ENCODE assay signal across 26 mouse cellular contexts in genomic region chr12:104279056-104279435, GRCm38 (mm10). TPM values are rescaled to one million over a fixed set of nuclear protein-coding genes. Genes with fewer than 3 reads are reported as not detected.
DNase-seq lines count a peak whose midpoint lies in the region; ATAC-seq and TF ChIP-seq lines count a peak whose summit lies in the region.
"Had no signal": no experiment of that assay in that cellular context is flagged by ENCODE, and none has a peak within 500 bp of the region (broad histone marks: within the 10 kb centered on the region; RNA-seq: fewer than 3 reads in every experiment).

No protein-coding gene starts in this region.

- no peak overlapping the region for H3K4me3 ChIP-seq in limb, embryonic 12.5 days (replicated peaks)
- no peak overlapping the region for H3K4me3 ChIP-seq in limb, embryonic 10.5 days
- H3K4me3 ChIP-seq in forebrain, embryonic 10.5 days = no peak overlapping the region
- no peak overlapping the region for H3K4me3 ChIP-seq in forebrain, postnatal 0 days (ENCODE audit: low read depth, low read length)
- H3K4me3 ChIP-seq in left cerebral cortex, adult 2 months = no peak overlapping the region
- no peak overlapping the region for H3K4me3 ChIP-seq in liver, postnatal 0 days (ENCODE audit: low read depth, low read length)
- H3K4me3 ChIP-seq: gastrocnemius, adult 2 months; liver, embryonic 15.5 days; neural tube, embryonic 13.5 days had no signal

- no peak overlapping the region for H3K4me2 ChIP-seq in limb, embryonic 12.5 days
- 0 out of 2 replicates have a peak overlapping the region, but pooled peaks have one; percentile 24 for H3K4me2 ChIP-seq in forebrain, postnatal 0 days (ENCODE audit: low read depth)
- no peak overlapping the region for H3K4me2 ChIP-seq in liver, postnatal 0 days (ENCODE audit: low read depth, low read length)
- H3K4me2 ChIP-seq: liver, embryonic 15.5 days; neural tube, embryonic 13.5 days had no signal

- H3K27me3 ChIP-seq in limb, embryonic 12.5 days = no peaks in the 10 kb centered on the region
- no peaks in the 10 kb centered on the region for H3K27me3 ChIP-seq in limb, embryonic 10.5 days (ENCODE audit: low read depth, poor library complexity, severe bottlenecking)
- no peaks in the 10 kb centered on the region for H3K27me3 ChIP-seq in forebrain, embryonic 10.5 days (ENCODE audit: poor library complexity, severe bottlenecking)
- no peaks in the 10 kb centered on the region for H3K27me3 ChIP-seq in forebrain, postnatal 0 days (ENCODE audit: insufficient read depth, low read length)
- no peaks in the 10 kb centered on the region for H3K27me3 ChIP-seq in liver, postnatal 0 days (ENCODE audit: insufficient read depth, low read length)
- H3K27me3 ChIP-seq: liver, embryonic 15.5 days; neural tube, embryonic 13.5 days had no signal

- H3K9ac ChIP-seq in limb, embryonic 12.5 days (replicated peaks) = no peak overlapping the region
- no peak overlapping the region for H3K9ac ChIP-seq in forebrain, postnatal 0 days
- no peak overlapping the region for H3K9ac ChIP-seq in liver, postnatal 0 days (replicated peaks)
- H3K9ac ChIP-seq: liver, embryonic 15.5 days; neural tube, embryonic 13.5 days had no signal

- DNase-seq in limb, embryonic 10.5 days (ENCODE audit: low spot score) = no peak
- DNase-seq in embryo, embryonic 10.5 days (ENCODE audit: low spot score) = peak; percentile 36
- no peak for DNase-seq in forebrain, embryonic 10.5 days (ENCODE audit: extremely low spot score, low spot score)
- DNase-seq in forebrain, postnatal 0 days = no peak
- DNase-seq in left cerebral cortex, adult 2 months (ENCODE audit: extremely low spot score in 1 of 2, low spot score in 2 of 2) = no peak
- no peak for DNase-seq in heart, adult 11 months
- DNase-seq in liver, postnatal 0 days = no peak
- DNase-seq: cerebellum, adult 8-10 months; gastrocnemius, adult 2 months; heart, adult 18-20 months; heart, postnatal 36 days; kidney, adult 18-20 months; left cerebral cortex, postnatal 4 days; lung, postnatal 10 days; spleen, adult 18-20 months; thymus, postnatal 36 days had no signal

- no peaks in the 10 kb centered on the region for H3K9me3 ChIP-seq in limb, embryonic 12.5 days
- no peaks in the 10 kb centered on the region for H3K9me3 ChIP-seq in limb, embryonic 10.5 days (replicated peaks)
- peaks cover 7% of the 10 kb centered on the region for H3K9me3 ChIP-seq in forebrain, embryonic 10.5 days
- no peaks in the 10 kb centered on the region for H3K9me3 ChIP-seq in forebrain, postnatal 0 days (ENCODE audit: low read length)
- H3K9me3 ChIP-seq in liver, postnatal 0 days (ENCODE audit: low read length) = no peaks in the 10 kb centered on the region; the same call in 1 of the 2 replicates
- H3K9me3 ChIP-seq: liver, embryonic 15.5 days; neural tube, embryonic 13.5 days had no signal

- peak; percentile 56; the same call in 1 of the 2 replicates for ATAC-seq in limb, embryonic 12.5 days (ENCODE audit: insufficient number of reproducible peaks, insufficient read depth, low FRiP score, low TSS enrichment, low read depth)
- no peak for ATAC-seq in forebrain, postnatal 0 days
- ATAC-seq in liver, postnatal 0 days = no peak

- peaks cover 15% of the 10 kb centered on the region for H3K4me1 ChIP-seq in limb, embryonic 12.5 days (replicated peaks)
- peaks cover 11% of the 10 kb centered on the region for H3K4me1 ChIP-seq in limb, embryonic 10.5 days
- peaks cover 20% of the 10 kb centered on the region for H3K4me1 ChIP-seq in forebrain, embryonic 10.5 days
- no peaks in the 10 kb centered on the region for H3K4me1 ChIP-seq in forebrain, postnatal 0 days (ENCODE audit: insufficient read depth)
- H3K4me1 ChIP-seq in liver, postnatal 0 days (ENCODE audit: insufficient read depth) = no peaks in the 10 kb centered on the region
- H3K4me1 ChIP-seq: liver, embryonic 15.5 days had no signal

- no peak for TF ChIP-seq EP300 in liver, postnatal 0 days (IDR thresholded peaks at IDR 0.05; ENCODE audit: low read depth)

- 1% methylated on average over 3 of the region's 3 CpGs for WGBS in limb, embryonic 12.5 days
- 5% methylated on average over 3 of the region's 3 CpGs for WGBS in limb, embryonic 10.5 days
- 16% methylated on average over 3 of the region's 3 CpGs for WGBS in forebrain, embryonic 10.5 days
- 10% methylated on average over 3 of the region's 3 CpGs for WGBS in forebrain, postnatal 0 days
- 47% methylated on average over 3 of the region's 3 CpGs for WGBS in liver, postnatal 0 days (ENCODE audit: insufficient replicate concordance)

- TF ChIP-seq CTCF in forebrain, postnatal 0 days (IDR thresholded peaks at IDR 0.05; ENCODE audit: low read depth) = no peak
- no peak for TF ChIP-seq CTCF in left cerebral cortex, adult 2 months (IDR thresholded peaks at IDR 0.05)
- no peak for TF ChIP-seq CTCF in liver, postnatal 0 days (IDR thresholded peaks at IDR 0.05; ENCODE audit: low read depth)

- H3K36me3 ChIP-seq in limb, embryonic 12.5 days = no peaks in the 10 kb centered on the region
- H3K36me3 ChIP-seq in limb, embryonic 10.5 days = no peaks in the 10 kb centered on the region
- no peaks in the 10 kb centered on the region for H3K36me3 ChIP-seq in forebrain, embryonic 10.5 days (replicated peaks)
- H3K36me3 ChIP-seq in forebrain, postnatal 0 days (ENCODE audit: insufficient read depth) = no peaks in the 10 kb centered on the region
- no peaks in the 10 kb centered on the region for H3K36me3 ChIP-seq in liver, postnatal 0 days (replicated peaks; ENCODE audit: insufficient read depth, low read length)
- H3K36me3 ChIP-seq: liver, embryonic 15.5 days; neural tube, embryonic 13.5 days had no signal

- intact Hi-C loops in left cerebral cortex, adult 2 months (cut with DNase I) = no loop called here

- 0 out of 2 replicates have a peak overlapping the region, but pooled peaks have one; percentile 7 for H3K27ac ChIP-seq in limb, embryonic 12.5 days
- no peak overlapping the region for H3K27ac ChIP-seq in limb, embryonic 10.5 days
- H3K27ac ChIP-seq in forebrain, embryonic 10.5 days = peak overlapping the region; percentile 60; the same call in 1 of the 2 replicates
- no peak overlapping the region for H3K27ac ChIP-seq in forebrain, postnatal 0 days (ENCODE audit: low read depth, low read length)
- H3K27ac ChIP-seq in left cerebral cortex, adult 2 months = no peak overlapping the region
- no peak overlapping the region for H3K27ac ChIP-seq in liver, postnatal 0 days (ENCODE audit: low read depth)
- H3K27ac ChIP-seq: gastrocnemius, adult 2 months; kidney, postnatal 0 days; liver, embryonic 15.5 days; neural tube, embryonic 13.5 days had no signal

RNA-seq across cellular contexts. Expression of gene Serpina3i, which starts 16.1 kb away (rescaled TPM):
- 0.15 and 0.21 TPM in 2 replicates for polyA plus RNA-seq in limb, embryonic 12.5 days (2016; fragmentation: Nextera tagmentation; extraction: Ambion mirVana)
- 0.14 and 0.39 TPM in 2 replicates for polyA plus RNA-seq in limb, embryonic 10.5 days (2016; fragmentation: Nextera tagmentation; extraction: Ambion mirVana)
- polyA plus RNA-seq in forebrain, embryonic 10.5 days (2016; fragmentation: Nextera tagmentation; extraction: Ambion mirVana) = not detected in 2 replicates
- 0.10 TPM in 1 of 2 replicates, not detected in the other for total RNA-seq in forebrain, postnatal 0 days (2014; rRNA removed)
- polyA plus RNA-seq in forebrain, postnatal 0 days (2015; fragmentation: Nextera tagmentation; extraction: Ambion mirVana) = not detected in 2 replicates
- under 1 TPM in 1 of 2 experiments, not detected in 1; 0.19 TPM for total RNA-seq in left cerebral cortex, adult 2 months (2021)
- 0.44 and 0.95 TPM in 2 replicates for polyA plus RNA-seq in liver, postnatal 0 days (2015; fragmentation: Nextera tagmentation; extraction: Ambion mirVana)
- total RNA-seq: gastrocnemius, adult 2 months; left cerebral cortex, adult 18-20 months; left cerebral cortex, postnatal 4 days; megakaryocyte, adult 5-6 weeks had no signal
- polyA plus RNA-seq: heart, embryonic 14.5 days; neural tube, embryonic 13.5 days; stomach, embryonic 14.5 days had no signal

RNA-seq across cellular contexts. Expression of gene Serpina3j, which starts 35.3 kb away (rescaled TPM):
- polyA plus RNA-seq in limb, embryonic 12.5 days (2016; fragmentation: Nextera tagmentation; extraction: Ambion mirVana) = not detected in 2 replicates
- polyA plus RNA-seq in limb, embryonic 10.5 days (2016; fragmentation: Nextera tagmentation; extraction: Ambion mirVana) = not detected in 2 replicates
- polyA plus RNA-seq in forebrain, embryonic 10.5 days (2016; fragmentation: Nextera tagmentation; extraction: Ambion mirVana) = not detected in 2 replicates
- total RNA-seq in forebrain, postnatal 0 days (2014; rRNA removed) = not detected in 2 replicates
- not detected in 2 replicates for polyA plus RNA-seq in forebrain, postnatal 0 days (2015; fragmentation: Nextera tagmentation; extraction: Ambion mirVana)
- not detected for total RNA-seq in left cerebral cortex, adult 2 months (2021)
- polyA plus RNA-seq in liver, postnatal 0 days (2015; fragmentation: Nextera tagmentation; extraction: Ambion mirVana) = not detected in 2 replicates
- total RNA-seq: adrenal gland, postnatal 4 days; gastrocnemius, adult 2 months; heart, adult 18-20 months; heart, postnatal 36 days; layer of hippocampus, adult 18-20 months; left cerebral cortex, adult 18-20 months; left cerebral cortex, postnatal 4 days; megakaryocyte, adult 5-6 weeks had no signal
- polyA plus RNA-seq: heart, embryonic 14.5 days; kidney, postnatal 0 days; liver, embryonic 15.5 days; neural tube, embryonic 13.5 days; stomach, embryonic 14.5 days had no signal

RNA-seq across cellular contexts. Expression of gene Serpina3g, which starts 43.0 kb away (rescaled TPM):
- polyA plus RNA-seq in limb, embryonic 12.5 days (2016; fragmentation: Nextera tagmentation; extraction: Ambion mirVana) = 0.26 and 0.42 TPM in 2 replicates
- polyA plus RNA-seq in limb, embryonic 10.5 days (2016; fragmentation: Nextera tagmentation; extraction: Ambion mirVana) = 0.13 TPM in 1 of 2 replicates, not detected in the other
- 0.11 TPM in 1 of 2 replicates, not detected in the other for polyA plus RNA-seq in forebrain, embryonic 10.5 days (2016; fragmentation: Nextera tagmentation; extraction: Ambion mirVana)
- 0.15 and 0.43 TPM in 2 replicates for total RNA-seq in forebrain, postnatal 0 days (2014; rRNA removed)
- polyA plus RNA-seq in forebrain, postnatal 0 days (2015; fragmentation: Nextera tagmentation; extraction: Ambion mirVana) = 0.47 and 0.48 TPM in 2 replicates
- total RNA-seq in left cerebral cortex, adult 2 months (2021) = not detected
- 18.2 and 21.9 TPM in 2 replicates for polyA plus RNA-seq in liver, postnatal 0 days (2015; fragmentation: Nextera tagmentation; extraction: Ambion mirVana)

RNA-seq across cellular contexts. Expression of gene Serpina3k, which starts 59.2 kb away (rescaled TPM):
- polyA plus RNA-seq in limb, embryonic 12.5 days (2016; fragmentation: Nextera tagmentation; extraction: Ambion mirVana) = not detected in 2 replicates
- polyA plus RNA-seq in limb, embryonic 10.5 days (2016; fragmentation: Nextera tagmentation; extraction: Ambion mirVana) = not detected in 2 replicates
- polyA plus RNA-seq in forebrain, embryonic 10.5 days (2016; fragmentation: Nextera tagmentation; extraction: Ambion mirVana) = not detected in 2 replicates
- not detected in 2 replicates for total RNA-seq in forebrain, postnatal 0 days (2014; rRNA removed)
- polyA plus RNA-seq in forebrain, postnatal 0 days (2015; fragmentation: Nextera tagmentation; extraction: Ambion mirVana) = not detected in 2 replicates
- not detected for total RNA-seq in left cerebral cortex, adult 2 months (2021)
- 407 and 479 TPM in 2 replicates for polyA plus RNA-seq in liver, postnatal 0 days (2015; fragmentation: Nextera tagmentation; extraction: Ambion mirVana)
- total RNA-seq: heart, adult 18-20 months; heart, postnatal 36 days; layer of hippocampus, adult 18-20 months; left cerebral cortex, adult 18-20 months; left cerebral cortex, postnatal 4 days; megakaryocyte, adult 5-6 weeks had no signal
- polyA plus RNA-seq: heart, embryonic 14.5 days; kidney, postnatal 0 days; liver, embryonic 15.5 days; neural tube, embryonic 13.5 days; stomach, embryonic 14.5 days had no signal

RNA-seq across cellular contexts. Expression of gene Serpina3m, which starts 59.2 kb away (rescaled TPM):
- not detected in 2 replicates for polyA plus RNA-seq in limb, embryonic 12.5 days (2016; fragmentation: Nextera tagmentation; extraction: Ambion mirVana)
- not detected in 2 replicates for polyA plus RNA-seq in limb, embryonic 10.5 days (2016; fragmentation: Nextera tagmentation; extraction: Ambion mirVana)
- not detected in 2 replicates for polyA plus RNA-seq in forebrain, embryonic 10.5 days (2016; fragmentation: Nextera tagmentation; extraction: Ambion mirVana)
- not detected in 2 replicates for total RNA-seq in forebrain, postnatal 0 days (2014; rRNA removed)
- not detected in 2 replicates for polyA plus RNA-seq in forebrain, postnatal 0 days (2015; fragmentation: Nextera tagmentation; extraction: Ambion mirVana)
- total RNA-seq in left cerebral cortex, adult 2 months (2021) = not detected
- polyA plus RNA-seq in liver, postnatal 0 days (2015; fragmentation: Nextera tagmentation; extraction: Ambion mirVana) = 325 and 370 TPM in 2 replicates
- total RNA-seq: gastrocnemius, adult 2 months; heart, postnatal 36 days; left cerebral cortex, postnatal 4 days; megakaryocyte, adult 5-6 weeks had no signal
- polyA plus RNA-seq: heart, embryonic 14.5 days; kidney, postnatal 0 days; liver, embryonic 15.5 days; neural tube, embryonic 13.5 days; stomach, embryonic 14.5 days had no signal

Comparison
In these comparisons a context has a peak if more than half of its experiments do, and no peak if none do; other contexts are left out.
1. H3K27ac ChIP-seq: peak in limb, embryonic 12.5 days (single experiment) and forebrain, embryonic 10.5 days (single experiment); none in limb, embryonic 10.5 days (single experiment), forebrain, postnatal 0 days (single experiment), left cerebral cortex, adult 2 months (single experiment) and liver, postnatal 0 days (single experiment).
2. RNA of gene Serpina3g, which starts 43.0 kb away (polyA plus RNA-seq): 18.2 to 21.9 TPM in liver, postnatal 0 days; 0.47 to 0.48 TPM in forebrain, postnatal 0 days, 0.26 to 0.42 TPM in limb, embryonic 12.5 days, 0.11 TPM in forebrain, embryonic 10.5 days and 0.13 TPM in limb, embryonic 10.5 days; every median in the first group is over 10 times any median in the second.